Mouse (Mus musculus): Measurements from ENCODE around the gene H2-DMb2. TPM values are rescaled to one million over a fixed set of nuclear protein-coding genes. Genes with fewer than 3 reads are reported as not detected.
A peak's percentile ranks its signal among the peaks of the same experiment; 100 is the strongest.

Gene H2-DMb2
- 0.54 and 1.0 TPM in 2 replicates for polyA plus RNA-seq (2015; fragmentation: Nextera tagmentation; extraction: Ambion mirVana)

GRCm38 (mm10) chr17:34143033-34143432 is at the start of gene H2-DMb2:
H2-DMb2 (plus strand) TSS chr17:34143307.
- Histone ChIP-seq H3K27me3 (peaks cover 41% of the 10 kb centered on the region), H3K4me1 (replicated peaks) (peaks cover 26% of the 10 kb centered on the region), H3K4me3 (replicated peaks) (no peak within 1 kb of the TSS), H3K9me3 (replicated peaks) (no peaks in the 10 kb centered on the region), H3K9ac (no peak within 1 kb of the TSS), H3K4me2 (peak within 1 kb of the TSS; percentile 30; the same call in 1 of the 2 replicates), H3K27ac (replicated peaks) (peak within 1 kb of the TSS; percentile 46; the same call in 1 of the 2 replicates), H3K36me3 (replicated peaks) (no peaks in the 10 kb centered on the region)
- WGBS (ENCODE audit: insufficient replicate concordance): 11% methylated on average over 7 of the region's 7 CpGs
- ATAC-seq (ENCODE audit: insufficient read depth): peak; percentile 57; the same call in 1 of the 2 replicates

- H3K27me3 ChIP-seq: no peaks in the 10 kb centered on the region; the same call in 1 of the 2 replicates
- H3K36me3 ChIP-seq (replicated peaks): no peaks in the 10 kb centered on the region
- H3K9me3 ChIP-seq (replicated peaks): no peaks in the 10 kb centered on the region
- no peak for ATAC-seq (ENCODE audit: insufficient read depth)
- no peak overlapping the region for H3K4me3 ChIP-seq (replicated peaks)
- H3K9ac ChIP-seq: no peak overlapping the region
- WGBS (ENCODE audit: insufficient replicate concordance): 62% methylated on average over 27 of the region's 27 CpGs
- H3K4me2 ChIP-seq: no peak overlapping the region
- no peak overlapping the region for H3K27ac ChIP-seq (replicated peaks)
- H3K4me1 ChIP-seq (replicated peaks): peaks cover 9% of the 10 kb centered on the region; the same call in 1 of the 2 replicates
Measured at GRCm38 (mm10) chr17:34094283-34095035, 48.6 kb upstream of the H2-DMb2 start.

GRCm38 (mm10) chr17:34096497-34097010 is 46.6 kb upstream of the H2-DMb2 start:
- no peak for ATAC-seq (ENCODE audit: insufficient read depth)
- Histone ChIP-seq H3K4me3 (replicated peaks) (no peak overlapping the region), H3K4me1 (replicated peaks) (peaks cover 5% of the 10 kb centered on the region), H3K9me3 (replicated peaks) (no peaks in the 10 kb centered on the region), H3K27ac (replicated peaks) (no peak overlapping the region), H3K36me3 (replicated peaks) (no peaks in the 10 kb centered on the region), H3K27me3 (peaks cover 3% of the 10 kb centered on the region; the same call in 1 of the 2 replicates), H3K4me2 (no peak overlapping the region), H3K9ac (no peak overlapping the region)
- 28% methylated on average over 3 of the region's 3 CpGs for WGBS (ENCODE audit: insufficient replicate concordance)

GRCm38 (mm10) chr17:34097272-34097671 is 45.8 kb upstream of the H2-DMb2 start:
- Histone ChIP-seq H3K27me3 (peaks cover 3% of the 10 kb centered on the region; the same call in 1 of the 2 replicates), H3K36me3 (replicated peaks) (no peaks in the 10 kb centered on the region), H3K4me2 (no peak overlapping the region), H3K4me3 (replicated peaks) (no peak overlapping the region), H3K27ac (replicated peaks) (no peak overlapping the region), H3K4me1 (replicated peaks) (peaks cover 7% of the 10 kb centered on the region), H3K9ac (no peak overlapping the region), H3K9me3 (replicated peaks) (no peaks in the 10 kb centered on the region)
- 46% methylated on average over 5 of the region's 5 CpGs for WGBS (ENCODE audit: insufficient replicate concordance)
- no peak for ATAC-seq (ENCODE audit: insufficient read depth)

GRCm38 (mm10) chr17:34098709-34099479 is 44.2 kb upstream of the H2-DMb2 start:
- peaks cover 3% of the 10 kb centered on the region; the same call in 1 of the 2 replicates for H3K27me3 ChIP-seq
- H3K4me3 ChIP-seq (replicated peaks): no peak overlapping the region
- H3K4me2 ChIP-seq: no peak overlapping the region
- no peaks in the 10 kb centered on the region for H3K9me3 ChIP-seq (replicated peaks)
- H3K9ac ChIP-seq: no peak overlapping the region
- 33% methylated on average over 10 of the region's 10 CpGs for WGBS (ENCODE audit: insufficient replicate concordance)
- peaks cover 7% of the 10 kb centered on the region for H3K4me1 ChIP-seq (replicated peaks)
- no peak overlapping the region for H3K27ac ChIP-seq (replicated peaks)
- ATAC-seq (ENCODE audit: insufficient read depth): no peak
- H3K36me3 ChIP-seq (replicated peaks): no peaks in the 10 kb centered on the region

- H3K9ac ChIP-seq: no peak overlapping the region
- no peak overlapping the region for H3K4me2 ChIP-seq
- H3K4me1 ChIP-seq (replicated peaks): peaks cover 7% of the 10 kb centered on the region
- WGBS (ENCODE audit: insufficient replicate concordance): 69% methylated on average over 5 of the region's 5 CpGs
- H3K9me3 ChIP-seq (replicated peaks): no peaks in the 10 kb centered on the region
- no peak for ATAC-seq (ENCODE audit: insufficient read depth)
- H3K36me3 ChIP-seq (replicated peaks): no peaks in the 10 kb centered on the region
- peaks cover 3% of the 10 kb centered on the region; the same call in 1 of the 2 replicates for H3K27me3 ChIP-seq
- no peak overlapping the region for H3K4me3 ChIP-seq (replicated peaks)
- H3K27ac ChIP-seq (replicated peaks): no peak overlapping the region
Measured at GRCm38 (mm10) chr17:34099531-34099930, 43.6 kb upstream of the H2-DMb2 start.

- Histone ChIP-seq H3K4me1 (replicated peaks) (peaks cover 7% of the 10 kb centered on the region), H3K36me3 (replicated peaks) (no peaks in the 10 kb centered on the region), H3K27me3 (peaks cover 3% of the 10 kb centered on the region; the same call in 1 of the 2 replicates), H3K27ac (replicated peaks) (no peak overlapping the region), H3K4me3 (replicated peaks) (no peak overlapping the region), H3K4me2 (0 out of 2 replicates have a peak overlapping the region, but pooled peaks have one; percentile 62), H3K9ac (no peak overlapping the region), H3K9me3 (replicated peaks) (no peaks in the 10 kb centered on the region)
- 19% methylated on average over 5 of the region's 5 CpGs for WGBS (ENCODE audit: insufficient replicate concordance)
- no peak for ATAC-seq (ENCODE audit: insufficient read depth)
Measured at GRCm38 (mm10) chr17:34101185-34101584, 41.9 kb upstream of the H2-DMb2 start.

GRCm38 (mm10) chr17:34101604-34102032 is 41.5 kb upstream of the H2-DMb2 start:
- H3K4me1 ChIP-seq (replicated peaks): peaks cover 7% of the 10 kb centered on the region
- H3K4me2 ChIP-seq: peak overlapping the region; percentile 62
- H3K27me3 ChIP-seq: peaks cover 3% of the 10 kb centered on the region; the same call in 1 of the 2 replicates
- no peak overlapping the region for H3K27ac ChIP-seq (replicated peaks)
- WGBS (ENCODE audit: insufficient replicate concordance): 2% methylated on average over 12 of the region's 12 CpGs
- peak; percentile 80 for ATAC-seq (ENCODE audit: insufficient read depth)
- no peaks in the 10 kb centered on the region for H3K36me3 ChIP-seq (replicated peaks)
- no peak overlapping the region for H3K9ac ChIP-seq
- H3K4me3 ChIP-seq (replicated peaks): peak overlapping the region; percentile 39
- H3K9me3 ChIP-seq (replicated peaks): no peaks in the 10 kb centered on the region

- H3K9ac ChIP-seq: no peak overlapping the region
- no peak for ATAC-seq (ENCODE audit: insufficient read depth)
- H3K27ac ChIP-seq (replicated peaks): no peak overlapping the region
- peaks cover 7% of the 10 kb centered on the region for H3K4me1 ChIP-seq (replicated peaks)
- no peaks in the 10 kb centered on the region for H3K9me3 ChIP-seq (replicated peaks)
- H3K4me3 ChIP-seq (replicated peaks): no peak overlapping the region
- no peaks in the 10 kb centered on the region for H3K36me3 ChIP-seq (replicated peaks)
- 52% methylated on average over 6 of the region's 6 CpGs for WGBS (ENCODE audit: insufficient replicate concordance)
- peaks cover 3% of the 10 kb centered on the region; the same call in 1 of the 2 replicates for H3K27me3 ChIP-seq
- no peak overlapping the region for H3K4me2 ChIP-seq
Measured at GRCm38 (mm10) chr17:34102831-34103230, 40.3 kb upstream of the H2-DMb2 start.

GRCm38 (mm10) chr17:34104804-34105203 is 38.3 kb upstream of the H2-DMb2 start:
- H3K36me3 ChIP-seq (replicated peaks): peaks cover 10% of the 10 kb centered on the region
- no peak overlapping the region for H3K4me3 ChIP-seq (replicated peaks)
- 76% methylated on average over 9 of the region's 9 CpGs for WGBS (ENCODE audit: insufficient replicate concordance)
- peaks cover 3% of the 10 kb centered on the region; the same call in 1 of the 2 replicates for H3K27me3 ChIP-seq
- H3K4me2 ChIP-seq: no peak overlapping the region
- no peaks in the 10 kb centered on the region for H3K9me3 ChIP-seq (replicated peaks)
- ATAC-seq (ENCODE audit: insufficient read depth): no peak
- H3K27ac ChIP-seq (replicated peaks): no peak overlapping the region
- peaks cover 2% of the 10 kb centered on the region; the same call in 1 of the 2 replicates for H3K4me1 ChIP-seq (replicated peaks)
- H3K9ac ChIP-seq: no peak overlapping the region

GRCm38 (mm10) chr17:34106555-34106954 is 36.6 kb upstream of the H2-DMb2 start:
- ATAC-seq (ENCODE audit: insufficient read depth): no peak
- Histone ChIP-seq H3K27me3 (no peaks in the 10 kb centered on the region), H3K27ac (replicated peaks) (no peak overlapping the region), H3K4me2 (no peak overlapping the region), H3K4me1 (replicated peaks) (peaks cover 2% of the 10 kb centered on the region; the same call in 1 of the 2 replicates), H3K36me3 (replicated peaks) (peaks cover 27% of the 10 kb centered on the region), H3K4me3 (replicated peaks) (no peak overlapping the region), H3K9me3 (replicated peaks) (no peaks in the 10 kb centered on the region), H3K9ac (no peak overlapping the region)
- 66% methylated on average over 7 of the region's 7 CpGs for WGBS (ENCODE audit: insufficient replicate concordance)

All from liver, embryonic 15.5 days (tissue).